Mouse (Mus musculus) liver, adult 2 months (tissue): ENCODE data around the gene Sebox. TPM values are rescaled to one million over a fixed set of nuclear protein-coding genes. Genes with fewer than 3 reads are reported as not detected.

Source experiments
- DNase-seq: peaks from one replicate; pipeline ENCODE4 v3.0.0-alpha.2; 2011; ENCODE audit warnings: low read depth, low spot score; ENCODE audit errors: extremely low read depth
- H3K27ac ChIP-seq: fragments of 200-500 bp; replicated peaks from 2 replicates; pipeline ENCODE4 v1.5.1; 2012; ENCODE audit warnings: low read depth, mild to moderate bottlenecking, control low read depth, inconsistent platforms, low read length; ENCODE audit not compliant: insufficient read depth
- H3K27me3 ChIP-seq: fragments of 200-500 bp; 2 replicates; pipeline ENCODE4 v1.6.1; 2012; ENCODE audit warnings: mild to moderate bottlenecking, moderate library complexity, low read length, inconsistent platforms; ENCODE audit not compliant: control insufficient read depth, insufficient read depth
- H3K36me3 ChIP-seq: fragments of 200-500 bp; 2 replicates; pipeline ENCODE4 v1.6.1; 2012; ENCODE audit warnings: low read length, inconsistent platforms; ENCODE audit not compliant: control insufficient read depth, insufficient read depth
- H3K4me1 ChIP-seq: fragments of 200-500 bp; 2 replicates; pipeline ENCODE4 v1.6.1; 2011; ENCODE audit warnings: low read length; ENCODE audit not compliant: control insufficient read depth, insufficient read depth
- H3K4me3 ChIP-seq: fragments of 200-500 bp; 2 replicates; pipeline ENCODE4 v1.5.1; 2011; ENCODE audit warnings: low read depth, mild to moderate bottlenecking, control low read depth, low read length, moderate library complexity; ENCODE audit not compliant: insufficient read depth
- H3K79me2 ChIP-seq: fragments of 200-500 bp; 2 replicates; pipeline ENCODE4 v1.6.1; 2012; ENCODE audit warnings: inconsistent platforms, mild to moderate bottlenecking, low read length, moderate library complexity; ENCODE audit not compliant: control insufficient read depth, insufficient read depth
- H3K9ac ChIP-seq: fragments of 200-500 bp; 2 replicates; pipeline ENCODE4 v1.6.1; 2012; ENCODE audit warnings: low read depth, mild to moderate bottlenecking, control low read depth, inconsistent platforms, low read length
- CTCF ChIP-seq: fragments of 200-500 bp; IDR thresholded peaks from 2 replicates; pipeline ENCODE4 v1.5.1; 2011; ENCODE audit warnings: low read depth, low read length, control low read depth
- POLR2A ChIP-seq: fragments of 200-500 bp; IDR thresholded peaks from 2 replicates; pipeline ENCODE4 v1.6.1; 2011; ENCODE audit warnings: low read length, control low read depth; ENCODE audit not compliant: insufficient read depth; ENCODE audit errors: extremely low read depth
- WGBS: fragments of 180-500 bp; shearing (Covaris S2); methylation state at CpG from one replicate; pipeline ENCODE4 v1.1.7; 2018; 5-methylcytosine and 5-hydroxymethylcytosine counted together
- polyA plus RNA-seq: library from polyadenylated mRNA; depleted of rRNA; stranded (reverse); fragments of >200 nt; gene quantifications from 2 replicates; pipeline ENCODE4 v1.2.3, GENCODE M21; 2012; rRNA removed
- total RNA-seq: library from RNA; depleted of rRNA; stranded (reverse); fragments of >200 nt; gene quantifications from 2 replicates; pipeline ENCODE4 v1.2.3, GENCODE M21; 2014; rRNA removed

The Sebox gene
- total and polyA plus RNA-seq, 2 experiments = 0.37 to 0.91 TPM

- TF ChIP-seq CTCF = no peak
- no peak for TF ChIP-seq POLR2A
- Histone ChIP-seq H3K4me1 (peaks cover 15% of the 10 kb centered on the region), H3K9ac (peak overlapping the region; percentile 23; the same call in 1 of the 2 replicates), H3K27ac (peak overlapping the region; percentile 67), H3K79me2 (no peaks in the 10 kb centered on the region; the same call in 1 of the 2 replicates), H3K4me3 (peak overlapping the region; percentile 31; the same call in 1 of the 2 replicates), H3K36me3 (no peaks in the 10 kb centered on the region), H3K27me3 (no peaks in the 10 kb centered on the region)
- DNase-seq = no peak
- 30% methylated on average over 6 of the region's 6 CpGs for WGBS
Observed at GRCm38 (mm10) chr11:78551059-78551398, 47.8 kb downstream of the Sebox start.

Other genes with a start within 250 kb of the Sebox start
- gene 2610507B11Rik, start 241.7 kb upstream of the Sebox start, total RNA-seq = 66.7 and 68.6 TPM in 2 replicates
- gene 2610507B11Rik, start 241.7 kb upstream of the Sebox start, polyA plus RNA-seq = 42.5 and 43.6 TPM in 2 replicates
- 0.18 and 0.27 TPM in 2 replicates for gene BC030499, start 212.6 kb upstream of the Sebox start, total RNA-seq
- gene BC030499, start 212.6 kb upstream of the Sebox start, polyA plus RNA-seq = 0.11 and 0.13 TPM in 2 replicates
- gene Spag5, start 201.9 kb upstream of the Sebox start, total RNA-seq = 0.54 and 0.83 TPM in 2 replicates
- gene Spag5, start 201.9 kb upstream of the Sebox start, polyA plus RNA-seq = 0.15 and 0.19 TPM in 2 replicates
- gene Aldoc, start 180.5 kb upstream of the Sebox start, total RNA-seq = 15.8 and 16.9 TPM in 2 replicates
- gene Aldoc, start 180.5 kb upstream of the Sebox start, polyA plus RNA-seq = 8.8 and 19.1 TPM in 2 replicates
- 6.6 and 8.6 TPM in 2 replicates for gene Pigs, start 175.0 kb upstream of the Sebox start, total RNA-seq
- 34.9 and 35.5 TPM in 2 replicates for gene Pigs, start 175.0 kb upstream of the Sebox start, polyA plus RNA-seq
- 5.5 and 7.2 TPM in 2 replicates for gene Unc119, start 160.0 kb upstream of the Sebox start, total RNA-seq
- gene Unc119, start 160.0 kb upstream of the Sebox start, polyA plus RNA-seq = 7.7 and 12.7 TPM in 2 replicates
- not detected in 2 replicates for gene Foxn1, start 116.9 kb upstream of the Sebox start, total RNA-seq
- not detected in 2 replicates for gene Foxn1, start 116.9 kb upstream of the Sebox start, polyA plus RNA-seq
- gene Slc13a2, start 81.2 kb upstream of the Sebox start, total RNA-seq = 0.65 and 1.9 TPM in 2 replicates
- gene Slc13a2, start 81.2 kb upstream of the Sebox start, polyA plus RNA-seq = 4.7 and 5.6 TPM in 2 replicates
- 36.2 and 38.0 TPM in 2 replicates for gene Slc46a1, start 37.8 kb upstream of the Sebox start, total RNA-seq
- gene Slc46a1, start 37.8 kb upstream of the Sebox start, polyA plus RNA-seq = 133 and 146 TPM in 2 replicates
- gene Sarm1, start 5.7 kb upstream of the Sebox start, total RNA-seq = 0.09 and 0.34 TPM in 2 replicates
- 0.21 and 0.24 TPM in 2 replicates for gene Sarm1, start 5.7 kb upstream of the Sebox start, polyA plus RNA-seq
- gene Vtn, start 4.4 kb upstream of the Sebox start, total RNA-seq = 2,089 and 2,597 TPM in 2 replicates
- 3,152 and 3,193 TPM in 2 replicates for gene Vtn, start 4.4 kb upstream of the Sebox start, polyA plus RNA-seq
- 7.7 and 10.8 TPM in 2 replicates for gene Tmem199, start 8.7 kb downstream of the Sebox start, total RNA-seq
- gene Tmem199, start 8.7 kb downstream of the Sebox start, polyA plus RNA-seq = 5.9 and 6.1 TPM in 2 replicates
- 63.5 and 67.5 TPM in 2 replicates for gene Poldip2, start 8.7 kb downstream of the Sebox start, total RNA-seq
- gene Poldip2, start 8.7 kb downstream of the Sebox start, polyA plus RNA-seq = 77.6 and 80.9 TPM in 2 replicates
- 11.5 and 14.4 TPM in 2 replicates for gene Tnfaip1, start 32.9 kb downstream of the Sebox start, total RNA-seq
- 13.9 and 16.7 TPM in 2 replicates for gene Tnfaip1, start 32.9 kb downstream of the Sebox start, polyA plus RNA-seq
- gene Ift20, start 32.9 kb downstream of the Sebox start, total RNA-seq = 107 and 120 TPM in 2 replicates
- 80.7 and 84.2 TPM in 2 replicates for gene Ift20, start 32.9 kb downstream of the Sebox start, polyA plus RNA-seq
- 102 and 123 TPM in 2 replicates for gene Tmem97, start 47.3 kb downstream of the Sebox start, total RNA-seq
- gene Tmem97, start 47.3 kb downstream of the Sebox start, polyA plus RNA-seq = 76.5 and 91.6 TPM in 2 replicates
- 7.0 and 7.5 TPM in 2 replicates for gene Nlk, start 193.9 kb downstream of the Sebox start, total RNA-seq
- gene Nlk, start 193.9 kb downstream of the Sebox start, polyA plus RNA-seq = 4.8 and 5.5 TPM in 2 replicates
- gene Ccnq, start 248.3 kb downstream of the Sebox start, total RNA-seq = 13.4 and 14.1 TPM in 2 replicates
- gene Ccnq, start 248.3 kb downstream of the Sebox start, polyA plus RNA-seq = 23.4 and 27.9 TPM in 2 replicates